Mouse (Mus musculus) ES-E14 (cell line): Measurements from ENCODE around the gene Polq.

ENCODE experiments used
- CHD2 ChIP-seq: IDR thresholded peaks from 2 replicates; pipeline ENCODE4 v1.6.1; 2014; ENCODE audit warnings: mild to moderate bottlenecking, low read depth, low read length, inconsistent platforms
- HCFC1 ChIP-seq: IDR thresholded peaks from 2 replicates; pipeline ENCODE4 v1.6.1; 2012; ENCODE audit warnings: low read length, inconsistent platforms, borderline replicate concordance; ENCODE audit not compliant: insufficient read depth

DNA sequence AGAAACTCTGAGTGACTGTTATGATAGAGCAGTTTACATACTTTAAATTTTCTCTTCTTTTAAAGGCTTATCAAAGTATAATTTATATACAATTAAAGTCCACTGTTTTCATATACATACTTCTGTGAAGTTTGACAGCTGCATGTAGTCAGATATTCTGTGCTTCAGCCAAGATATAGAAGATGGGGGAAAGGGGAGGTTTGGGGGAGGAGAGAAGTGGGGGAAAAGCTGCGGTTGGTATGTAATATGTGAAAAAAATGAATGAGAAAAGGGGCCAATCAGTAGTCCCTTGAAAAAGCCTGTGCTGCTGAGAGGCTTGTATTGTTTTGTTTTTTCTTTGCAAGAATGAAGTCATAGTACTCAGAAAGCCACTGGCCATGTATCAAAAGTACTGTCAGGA, 78.1 kb downstream of the Polq start:
- TF ChIP-seq CHD2: no peak
- TF ChIP-seq HCFC1: no peak
